Mouse (Mus musculus) heart, embryonic 14.5 days (tissue): ENCODE results near the gene Myh11. TPM values are rescaled to one million over a fixed set of nuclear protein-coding genes. Genes with fewer than 3 reads are reported as not detected.

Experiments used
- ATAC-seq: fragments of 200-750 bp; cut with Nextera tagmentation; 2 replicates; pipeline ENCODE4 v1.8.0; 2017; ENCODE audit warnings: low read depth, moderate TSS enrichment; ENCODE audit not compliant: insufficient number of reproducible peaks, insufficient read depth, low FRiP score
- H3K27ac ChIP-seq, 2 experiments: fragments of 200-500 bp in 1 of 2; fragments of 300-500 bp in 1 of 2; sonication (generic) in 1 of 2; replicated peaks in 1 of 2; 2 replicates each; pipeline ENCODE4 v1.5.1; 2012 to 2014; ENCODE audit warnings: low read depth in 2 of 2, low read length in 2 of 2, control low read depth in 1 of 2, mild to moderate bottlenecking in 1 of 2, mixed read lengths in 1 of 2; ENCODE audit not compliant: control insufficient read depth in 1 of 2, insufficient read depth in 1 of 2
- H3K27me3 ChIP-seq: fragments of 300-500 bp; sonication (generic); 2 replicates; pipeline ENCODE4 v1.6.1; 2014; ENCODE audit warnings: mild to moderate bottlenecking, low read length, control low read depth; ENCODE audit not compliant: control insufficient read depth, insufficient read depth
- H3K36me3 ChIP-seq: fragments of 300-500 bp; sonication (generic); 2 replicates; pipeline ENCODE4 v1.6.1; 2014; ENCODE audit warnings: mild to moderate bottlenecking, control low read depth, low read length, mixed read lengths; ENCODE audit not compliant: control insufficient read depth, insufficient read depth
- H3K4me1 ChIP-seq, 2 experiments: fragments of 200-500 bp in 1 of 2; fragments of 300-500 bp in 1 of 2; sonication (generic) in 1 of 2; 2 replicates each; pipeline ENCODE4 v1.6.1; 2012 to 2014; ENCODE audit warnings: low read length in 2 of 2, control low read depth in 1 of 2, mixed read lengths in 1 of 2; ENCODE audit not compliant: control insufficient read depth in 2 of 2, insufficient read depth in 2 of 2
- H3K4me2 ChIP-seq: fragments of 300-500 bp; sonication (generic); 2 replicates; pipeline ENCODE4 v1.6.1; 2014; ENCODE audit warnings: mild to moderate bottlenecking, low read length
- H3K4me3 ChIP-seq, 2 experiments: fragments of 200-500 bp in 1 of 2; fragments of 300-500 bp in 1 of 2; sonication (generic) in 1 of 2; 2 replicates each; pipeline ENCODE4 v1.5.1; 2012 to 2014; ENCODE audit warnings: low read length in 2 of 2, mild to moderate bottlenecking in 2 of 2, control low read depth in 1 of 2, low read depth in 1 of 2, moderate library complexity in 1 of 2; ENCODE audit not compliant: control insufficient read depth in 1 of 2, insufficient read depth in 1 of 2
- H3K9ac ChIP-seq: fragments of 300-500 bp; sonication (generic); 2 replicates; pipeline ENCODE4 v1.6.1; 2014; ENCODE audit warnings: mild to moderate bottlenecking, low read length
- H3K9me3 ChIP-seq: fragments of 300-500 bp; sonication (generic); 2 replicates; pipeline ENCODE4 v1.6.1; 2016; ENCODE audit warnings: low read length, control low read depth; ENCODE audit not compliant: control insufficient read depth
- WGBS: fragments of 180-500 bp; shearing (Covaris S2); extraction: QIAGEN DNeasy Blood & Tissue Kit; methylation state at CpG from one replicate; pipeline ENCODE4 v1.1.7; 2014; 5-methylcytosine and 5-hydroxymethylcytosine counted together
- polyA plus RNA-seq: library from polyadenylated mRNA; unstranded; fragments of >200 nt; fragmentation: Nextera tagmentation; extraction: Ambion mirVana; gene quantifications from 2 replicates; pipeline ENCODE4 v1.2.1, GENCODE M21; 2014

The Myh11 gene
- polyA plus RNA-seq, 1 experiment from 2014 or later = 1.9 TPM

DNA sequence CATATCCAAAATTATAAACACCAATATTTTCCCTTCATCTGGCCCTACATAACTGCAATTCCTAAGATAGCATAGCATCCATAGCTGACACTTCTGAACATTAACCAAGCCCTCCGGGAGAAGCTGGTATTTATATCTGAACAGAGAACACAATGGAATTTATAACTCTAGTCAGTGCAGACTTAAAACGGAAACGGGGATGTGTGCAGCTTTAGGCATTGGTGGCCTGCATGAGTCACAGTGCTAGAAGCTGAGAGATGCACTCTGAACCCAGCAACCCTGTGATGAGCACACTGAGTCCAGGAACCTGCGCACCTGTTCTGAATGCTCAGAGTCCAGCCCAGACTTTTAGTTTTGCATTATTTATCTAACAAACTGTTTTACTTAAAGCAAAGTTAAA lies 7.3 kb upstream of the Myh11 start:
- Histone ChIP-seq H3K27me3 (peaks cover 21% of the 10 kb centered on the region), H3K4me2 (no peak overlapping the region), H3K9ac (no peak overlapping the region), H3K27ac (no peak overlapping the region), H3K4me1 (no peaks in the 10 kb centered on the region; a peak in 1 of 4 replicates), H3K9me3 (no peaks in the 10 kb centered on the region), H3K36me3 (peaks cover 50% of the 10 kb centered on the region), H3K4me3 (no peak overlapping the region)
- no peak for ATAC-seq
- 49% methylated on average over 4 of the region's 4 CpGs for WGBS

DNA sequence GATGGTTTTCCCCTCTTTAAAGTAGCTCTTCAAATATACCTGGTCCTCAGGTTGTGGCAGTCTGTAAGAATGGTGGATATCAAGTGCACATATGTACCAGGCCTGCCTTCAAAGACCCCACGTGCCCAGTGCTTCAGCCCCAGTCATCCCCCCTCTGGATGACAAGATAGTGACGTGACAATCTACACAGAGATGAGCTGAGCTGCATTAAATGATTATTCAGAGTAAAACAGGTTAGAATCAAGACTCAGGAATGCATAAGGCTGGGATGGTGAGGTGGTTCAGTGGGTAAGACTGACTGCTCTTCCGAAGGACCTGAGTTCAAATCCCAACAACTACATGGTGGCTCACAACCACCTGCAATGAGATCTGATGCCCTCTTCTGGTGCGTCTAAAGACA lies 6.6 kb upstream of the Myh11 start:
- no peaks in the 10 kb centered on the region for H3K9me3 ChIP-seq
- H3K27me3 ChIP-seq = peaks cover 28% of the 10 kb centered on the region
- H3K27ac ChIP-seq = no peak overlapping the region
- H3K4me3 ChIP-seq = no peak overlapping the region
- H3K4me1 ChIP-seq = peaks cover under 1 to 3% of the 10 kb centered on the region in 2 experiments; a peak in 1 of 4 replicates
- ATAC-seq = no peak
- WGBS = 86% methylated on average over 4 of the region's 4 CpGs
- no peak overlapping the region for H3K4me2 ChIP-seq
- no peak overlapping the region for H3K9ac ChIP-seq
- peaks cover 44% of the 10 kb centered on the region for H3K36me3 ChIP-seq

GRCm38 (mm10) chr16:14297137-14297536 lies 6.0 kb upstream of the Myh11 start:
- no peak overlapping the region for H3K9ac ChIP-seq
- H3K4me1 ChIP-seq = peaks cover 6 to 9% of the 10 kb centered on the region in 2 experiments; a peak in 3 of 4 replicates
- no peak overlapping the region for H3K4me3 ChIP-seq
- peaks cover 38% of the 10 kb centered on the region for H3K36me3 ChIP-seq
- H3K4me2 ChIP-seq = no peak overlapping the region
- 72% methylated on average over 3 of the region's 3 CpGs for WGBS
- no peaks in the 10 kb centered on the region for H3K9me3 ChIP-seq
- peaks cover 32% of the 10 kb centered on the region for H3K27me3 ChIP-seq
- ATAC-seq = no peak
- H3K27ac ChIP-seq = no peak overlapping the region

GRCm38 (mm10) chr16:14296544-14297124 lies 5.5 kb upstream of the Myh11 start:
- Histone ChIP-seq H3K27me3 (peaks cover 36% of the 10 kb centered on the region), H3K4me3 (no peak overlapping the region), H3K9ac (no peak overlapping the region), H3K4me2 (no peak overlapping the region), H3K9me3 (no peaks in the 10 kb centered on the region), H3K27ac (no peak overlapping the region), H3K36me3 (peaks cover 33% of the 10 kb centered on the region), H3K4me1 (peaks cover 9 to 14% of the 10 kb centered on the region in 2 experiments; a peak in 3 of 4 replicates)
- no peak for ATAC-seq
- WGBS = 78% methylated on average over 2 of the region's 2 CpGs

GRCm38 (mm10) chr16:14295291-14295690 lies 4.1 kb upstream of the Myh11 start:
- Histone ChIP-seq H3K4me2 (no peak overlapping the region), H3K4me3 (no peak overlapping the region), H3K9ac (no peak overlapping the region), H3K9me3 (no peaks in the 10 kb centered on the region), H3K36me3 (peaks cover 20% of the 10 kb centered on the region), H3K27ac (no peak overlapping the region), H3K27me3 (peaks cover 48% of the 10 kb centered on the region), H3K4me1 (peaks cover 9 to 18% of the 10 kb centered on the region in 2 experiments)
- 81% methylated on average over 2 of the region's 2 CpGs for WGBS
- no peak for ATAC-seq

GRCm38 (mm10) chr16:14292205-14293199 lies 1.3 kb upstream of the Myh11 start:
- Histone ChIP-seq H3K9me3 (no peaks in the 10 kb centered on the region), H3K4me1 (peaks cover 9 to 18% of the 10 kb centered on the region in 2 experiments), H3K4me3 (peak overlapping the region; percentile 14 to 29), H3K4me2 (peak overlapping the region; percentile 60), H3K36me3 (no peaks in the 10 kb centered on the region), H3K27me3 (peaks cover 76% of the 10 kb centered on the region), H3K9ac (peak overlapping the region; percentile 12; the same call in 1 of the 2 replicates), H3K27ac (no peak overlapping the region)
- 10% methylated on average over 31 of the region's 31 CpGs for WGBS
- ATAC-seq = no peak

DNA sequence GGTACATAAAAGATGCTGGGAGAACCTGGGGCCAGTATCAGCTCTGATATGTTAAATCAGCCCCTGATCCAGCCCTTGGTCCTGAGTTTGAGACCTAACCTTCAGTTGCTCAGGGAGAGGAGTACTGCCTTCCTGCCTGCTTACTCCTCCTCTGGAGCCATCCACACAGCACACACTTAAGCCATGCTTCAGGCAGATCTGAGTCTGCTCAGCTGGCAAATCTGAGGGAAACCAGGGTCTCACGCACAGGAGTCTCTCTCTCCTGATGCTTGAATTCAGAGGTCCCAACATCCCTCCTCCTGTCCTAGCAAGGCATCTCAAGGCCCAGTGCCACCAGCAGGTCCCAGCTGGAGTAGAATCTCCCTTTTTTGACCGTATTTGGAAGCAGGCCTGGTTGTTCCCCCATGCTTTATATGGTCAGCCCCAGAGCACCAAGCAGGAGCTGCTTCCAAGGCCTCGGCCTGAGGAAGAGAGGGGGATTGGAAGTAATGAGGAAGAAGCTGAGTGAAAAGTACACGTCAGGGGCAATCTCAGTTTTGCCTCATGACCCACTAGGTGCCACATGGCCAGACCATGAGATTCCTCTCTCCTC lies 18.7 kb downstream of the Myh11 start:
- Histone ChIP-seq H3K27ac (no peak overlapping the region), H3K9ac (no peak overlapping the region), H3K9me3 (no peaks in the 10 kb centered on the region), H3K27me3 (peaks cover 95% of the 10 kb centered on the region), H3K36me3 (no peaks in the 10 kb centered on the region), H3K4me2 (no peak overlapping the region), H3K4me1 (no peaks in the 10 kb centered on the region), H3K4me3 (no peak overlapping the region)
- no peak for ATAC-seq
- WGBS = 45% methylated on average over 4 of the region's 4 CpGs
